Mouse (Mus musculus): ENCODE results near the gene Pole3. TPM values are rescaled to one million over a fixed set of nuclear protein-coding genes. Genes with fewer than 3 reads are reported as not detected.

The Pole3 gene
- polyA plus RNA-seq, 1 experiment from 2014 or later, result 38.0 TPM

DNA sequence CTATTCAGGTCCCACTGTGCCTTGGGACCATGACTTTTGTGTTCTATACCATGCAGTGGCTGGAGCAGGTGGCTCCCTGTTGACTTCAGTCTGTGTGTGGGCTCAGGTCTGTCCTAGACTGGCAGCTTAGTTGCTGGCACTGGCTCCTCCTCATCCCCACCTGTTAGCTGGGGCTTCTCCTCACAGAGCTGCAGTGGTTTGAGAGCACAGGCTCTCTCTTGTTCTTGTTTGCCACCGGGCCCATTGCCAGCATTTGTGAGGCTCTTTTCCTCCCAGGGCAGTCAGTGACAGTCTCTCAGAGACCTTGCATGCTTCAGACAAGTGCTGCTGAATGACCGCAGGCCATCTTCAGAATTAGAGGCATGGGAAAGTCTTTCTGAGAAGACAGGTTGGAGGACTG, 32.2 kb downstream of the Pole3 start:
- no peak overlapping the region for H3K9ac ChIP-seq (ENCODE audit: low read depth, low read length)
- 80% methylated on average over 2 of the region's 2 CpGs for WGBS
- no peak for TF ChIP-seq CTCF (IDR thresholded peaks at IDR 0.05; ENCODE audit: low read depth)

DNA sequence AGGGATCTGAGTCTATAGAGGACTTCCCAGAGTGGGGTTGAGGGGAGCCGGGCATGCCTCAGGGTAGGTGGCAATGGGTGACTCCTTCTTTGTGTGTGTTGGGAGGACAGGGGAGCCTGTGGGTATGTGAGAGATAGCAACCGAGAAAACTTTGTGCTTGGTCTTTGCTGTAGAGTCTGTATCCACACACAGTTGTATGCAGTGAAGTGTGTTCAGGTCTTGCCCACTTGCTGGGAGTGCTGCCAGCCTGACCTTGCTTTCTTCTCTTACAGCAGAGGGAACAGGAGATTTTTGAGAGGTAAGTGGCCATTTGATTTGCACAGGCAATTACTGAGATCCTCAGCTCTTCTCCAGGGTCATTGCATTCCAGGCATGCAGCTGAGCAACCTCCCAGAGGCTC, 37.0 kb downstream of the Pole3 start:
- WGBS, result 79% methylated on average over 2 of the region's 2 CpGs

More for the DNA sequence above, 32.2 kb downstream of the Pole3 start:
- H3K4me3 ChIP-seq (ENCODE audit: low read depth, low read length), result no peak overlapping the region
- H3K9me3 ChIP-seq (ENCODE audit: control insufficient read depth), result no peaks in the 10 kb centered on the region
- no peak for ATAC-seq
- no peaks in the 10 kb centered on the region for H3K4me1 ChIP-seq (replicated peaks; ENCODE audit: control insufficient read depth, insufficient read depth, low read length)
- no peak overlapping the region for H3K27ac ChIP-seq (ENCODE audit: low read depth, low read length)
- peaks cover 7% of the 10 kb centered on the region; the same call in 1 of the 2 replicates for H3K36me3 ChIP-seq (ENCODE audit: control insufficient read depth, insufficient read depth)
- no peak overlapping the region for H3K4me2 ChIP-seq (replicated peaks; ENCODE audit: low read depth)
- H3K27me3 ChIP-seq (replicated peaks; ENCODE audit: control insufficient read depth, insufficient read depth, low read length), result no peaks in the 10 kb centered on the region

DNA sequence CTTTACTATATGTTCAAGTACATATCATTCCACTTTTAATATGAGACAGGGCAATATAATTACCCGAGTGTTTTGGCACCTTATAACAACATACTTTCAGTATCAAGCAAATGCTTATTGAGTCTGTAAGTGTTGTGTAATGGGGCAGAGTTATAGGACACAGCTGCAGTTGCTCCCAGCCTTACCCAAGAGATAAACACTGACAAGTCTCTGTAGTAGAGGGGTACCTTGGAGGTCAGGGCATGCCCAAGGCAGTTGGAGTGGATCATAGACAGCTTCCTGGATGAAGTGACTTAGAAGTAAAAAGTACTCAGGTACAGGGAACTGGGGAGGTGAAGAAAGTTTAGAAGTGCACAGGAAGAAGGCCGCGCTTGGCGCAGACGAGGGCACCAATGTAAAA, 37.7 kb downstream of the Pole3 start:
- no peak overlapping the region for H3K9ac ChIP-seq (ENCODE audit: low read depth, low read length)
- H3K4me1 ChIP-seq (replicated peaks; ENCODE audit: control insufficient read depth, insufficient read depth, low read length), result peaks cover 7% of the 10 kb centered on the region; the same call in 1 of the 2 replicates
- H3K9me3 ChIP-seq (ENCODE audit: control insufficient read depth), result no peaks in the 10 kb centered on the region
- H3K27me3 ChIP-seq (replicated peaks; ENCODE audit: control insufficient read depth, insufficient read depth, low read length), result no peaks in the 10 kb centered on the region
- H3K36me3 ChIP-seq (ENCODE audit: control insufficient read depth, insufficient read depth), result peaks cover 4% of the 10 kb centered on the region; the same call in 1 of the 2 replicates
- WGBS, result 90% methylated on average over 5 of the region's 5 CpGs
- no peak for TF ChIP-seq CTCF (IDR thresholded peaks at IDR 0.05; ENCODE audit: low read depth)
- H3K4me3 ChIP-seq (ENCODE audit: low read depth, low read length), result no peak overlapping the region
- no peak overlapping the region for H3K4me2 ChIP-seq (replicated peaks; ENCODE audit: low read depth)
- H3K27ac ChIP-seq (ENCODE audit: low read depth, low read length), result no peak overlapping the region
- ATAC-seq, result no peak

More for the DNA sequence above, 37.0 kb downstream of the Pole3 start:
- H3K4me1 ChIP-seq (replicated peaks; ENCODE audit: control insufficient read depth, insufficient read depth, low read length), result peaks cover 7% of the 10 kb centered on the region; the same call in 1 of the 2 replicates
- H3K36me3 ChIP-seq (ENCODE audit: control insufficient read depth, insufficient read depth), result peaks cover 4% of the 10 kb centered on the region; the same call in 1 of the 2 replicates
- no peak for TF ChIP-seq CTCF (IDR thresholded peaks at IDR 0.05; ENCODE audit: low read depth)
- no peak overlapping the region for H3K4me3 ChIP-seq (ENCODE audit: low read depth, low read length)
- H3K9me3 ChIP-seq (ENCODE audit: control insufficient read depth), result no peaks in the 10 kb centered on the region
- H3K9ac ChIP-seq (ENCODE audit: low read depth, low read length), result no peak overlapping the region
- no peaks in the 10 kb centered on the region for H3K27me3 ChIP-seq (replicated peaks; ENCODE audit: control insufficient read depth, insufficient read depth, low read length)
- H3K27ac ChIP-seq (ENCODE audit: low read depth, low read length), result no peak overlapping the region
- H3K4me2 ChIP-seq (replicated peaks; ENCODE audit: low read depth), result no peak overlapping the region
- no peak for ATAC-seq

DNA sequence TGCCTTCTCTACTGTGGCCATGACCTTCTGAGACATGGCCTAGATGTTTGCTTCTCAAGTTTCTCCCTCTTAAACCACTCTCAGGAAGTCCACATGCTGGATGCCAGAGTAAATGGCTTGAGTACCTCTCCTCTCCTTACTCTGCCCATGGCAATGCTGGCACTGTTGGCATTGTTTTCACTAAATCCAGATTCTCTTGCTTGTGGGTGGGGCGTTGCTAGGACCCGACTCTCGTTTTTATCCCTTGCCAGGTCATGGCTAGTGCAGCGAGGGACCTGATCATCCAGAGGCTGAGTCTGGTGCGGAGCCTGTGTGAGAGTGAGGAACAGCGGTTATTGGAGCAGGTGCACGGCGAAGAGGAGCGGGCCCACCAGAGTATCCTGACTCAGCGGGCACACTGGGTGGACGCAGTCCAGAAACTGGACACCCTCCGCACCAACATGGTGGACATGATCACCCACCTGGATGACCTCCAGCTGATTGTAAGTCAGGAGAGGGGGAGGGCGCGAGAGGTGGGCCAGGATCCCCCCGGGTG, 38.6 kb downstream of the Pole3 start:
- H3K36me3 ChIP-seq (ENCODE audit: control insufficient read depth, insufficient read depth), result peaks cover 2% of the 10 kb centered on the region; the same call in 1 of the 2 replicates
- no peak for TF ChIP-seq CTCF (IDR thresholded peaks at IDR 0.05; ENCODE audit: low read depth)
- H3K4me1 ChIP-seq (replicated peaks; ENCODE audit: control insufficient read depth, insufficient read depth, low read length), result peaks cover 7% of the 10 kb centered on the region; the same call in 1 of the 2 replicates
- H3K27me3 ChIP-seq (replicated peaks; ENCODE audit: control insufficient read depth, insufficient read depth, low read length), result no peaks in the 10 kb centered on the region
- H3K4me3 ChIP-seq (ENCODE audit: low read depth, low read length), result no peak overlapping the region
- no peaks in the 10 kb centered on the region for H3K9me3 ChIP-seq (ENCODE audit: control insufficient read depth)
- 95% methylated on average over 15 of the region's 15 CpGs for WGBS
- H3K9ac ChIP-seq (ENCODE audit: low read depth, low read length), result no peak overlapping the region
- ATAC-seq, result no peak
- H3K27ac ChIP-seq (ENCODE audit: low read depth, low read length), result no peak overlapping the region
- H3K4me2 ChIP-seq (replicated peaks; ENCODE audit: low read depth), result no peak overlapping the region

DNA sequence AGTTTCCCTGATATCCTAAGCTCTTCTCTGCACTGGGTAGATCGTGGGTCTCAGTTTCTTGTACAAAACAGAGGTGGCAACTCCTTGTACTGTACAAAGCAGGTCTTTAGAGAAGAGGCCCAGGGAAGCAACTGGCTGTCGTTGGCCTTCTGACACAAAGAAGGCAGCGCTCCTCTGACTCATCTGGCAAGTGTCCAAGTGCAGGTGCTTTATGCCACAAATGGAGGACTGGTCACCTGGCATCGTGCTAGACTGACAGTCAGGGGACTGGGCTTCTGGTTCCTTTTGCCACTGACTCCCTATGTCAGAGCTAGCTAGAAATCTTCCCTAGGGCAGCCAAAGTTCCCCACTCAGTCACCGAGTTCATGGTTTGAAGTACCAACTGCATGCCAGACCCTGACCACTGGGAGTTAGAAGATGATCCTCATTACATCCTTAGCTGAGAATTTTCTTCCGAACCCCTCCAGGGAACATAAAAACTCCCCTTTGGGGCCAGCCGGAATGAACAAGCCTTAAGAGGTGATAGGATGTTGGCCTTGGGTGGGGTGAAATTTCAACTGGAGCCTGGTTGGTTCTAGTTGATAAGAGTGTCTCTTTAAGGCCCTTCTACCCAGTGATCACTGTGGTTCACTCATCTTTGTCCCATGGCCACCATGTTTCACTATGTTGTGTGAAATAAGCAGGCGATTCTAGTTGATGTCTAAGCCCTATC, 39.3 kb downstream of the Pole3 start:
- Histone ChIP-seq H3K27me3 (replicated peaks; ENCODE audit: control insufficient read depth, insufficient read depth, low read length) (no peaks in the 10 kb centered on the region), H3K9me3 (ENCODE audit: control insufficient read depth) (no peaks in the 10 kb centered on the region), H3K4me2 (replicated peaks; ENCODE audit: low read depth) (no peak overlapping the region), H3K36me3 (ENCODE audit: control insufficient read depth, insufficient read depth) (no peaks in the 10 kb centered on the region), H3K4me3 (ENCODE audit: low read depth, low read length) (no peak overlapping the region), H3K4me1 (replicated peaks; ENCODE audit: control insufficient read depth, insufficient read depth, low read length) (peaks cover 7% of the 10 kb centered on the region; the same call in 1 of the 2 replicates), H3K27ac (ENCODE audit: low read depth, low read length) (peak overlapping the region; percentile 68), H3K9ac (ENCODE audit: low read depth, low read length) (no peak overlapping the region)
- no peak for TF ChIP-seq CTCF (IDR thresholded peaks at IDR 0.05; ENCODE audit: low read depth)
- WGBS, result 57% methylated on average over 8 of the region's 8 CpGs
- peak; percentile 65 for ATAC-seq

DNA sequence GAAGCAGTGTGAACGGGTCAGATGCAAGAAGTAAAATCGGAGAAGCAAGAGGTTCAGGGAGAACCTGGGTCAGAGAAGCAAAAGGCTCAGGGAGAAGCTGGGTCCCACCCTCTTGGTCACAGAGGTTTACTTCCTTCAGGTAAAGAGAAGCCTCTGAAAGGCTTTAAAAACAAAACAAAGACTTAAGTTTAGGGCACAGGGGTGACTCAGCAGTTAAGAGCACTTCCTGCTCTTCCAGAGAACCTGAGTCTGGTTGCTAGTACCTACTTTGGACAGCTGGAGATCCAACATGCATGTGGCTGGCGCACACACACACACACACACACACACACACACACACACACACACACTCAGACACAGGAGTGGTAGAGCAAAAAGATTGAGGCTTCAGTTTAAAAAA, 39.9 kb downstream of the Pole3 start:
- TF ChIP-seq CTCF (IDR thresholded peaks at IDR 0.05; ENCODE audit: low read depth), result no peak
- peak overlapping the region; percentile 68 for H3K27ac ChIP-seq (ENCODE audit: low read depth, low read length)
- H3K4me3 ChIP-seq (ENCODE audit: low read depth, low read length), result no peak overlapping the region
- no peaks in the 10 kb centered on the region for H3K9me3 ChIP-seq (ENCODE audit: control insufficient read depth)
- no peak overlapping the region for H3K4me2 ChIP-seq (replicated peaks; ENCODE audit: low read depth)
- 86% methylated on average over 3 of the region's 3 CpGs for WGBS
- H3K36me3 ChIP-seq (ENCODE audit: control insufficient read depth, insufficient read depth), result no peaks in the 10 kb centered on the region
- no peaks in the 10 kb centered on the region for H3K27me3 ChIP-seq (replicated peaks; ENCODE audit: control insufficient read depth, insufficient read depth, low read length)
- peak; percentile 57 for ATAC-seq
- no peak overlapping the region for H3K9ac ChIP-seq (ENCODE audit: low read depth, low read length)
- H3K4me1 ChIP-seq (replicated peaks; ENCODE audit: control insufficient read depth, insufficient read depth, low read length), result peaks cover 7% of the 10 kb centered on the region; the same call in 1 of the 2 replicates
